Mouse (Mus musculus): ENCODE data around the gene Fam120a.

Fam120a gene

DNA sequence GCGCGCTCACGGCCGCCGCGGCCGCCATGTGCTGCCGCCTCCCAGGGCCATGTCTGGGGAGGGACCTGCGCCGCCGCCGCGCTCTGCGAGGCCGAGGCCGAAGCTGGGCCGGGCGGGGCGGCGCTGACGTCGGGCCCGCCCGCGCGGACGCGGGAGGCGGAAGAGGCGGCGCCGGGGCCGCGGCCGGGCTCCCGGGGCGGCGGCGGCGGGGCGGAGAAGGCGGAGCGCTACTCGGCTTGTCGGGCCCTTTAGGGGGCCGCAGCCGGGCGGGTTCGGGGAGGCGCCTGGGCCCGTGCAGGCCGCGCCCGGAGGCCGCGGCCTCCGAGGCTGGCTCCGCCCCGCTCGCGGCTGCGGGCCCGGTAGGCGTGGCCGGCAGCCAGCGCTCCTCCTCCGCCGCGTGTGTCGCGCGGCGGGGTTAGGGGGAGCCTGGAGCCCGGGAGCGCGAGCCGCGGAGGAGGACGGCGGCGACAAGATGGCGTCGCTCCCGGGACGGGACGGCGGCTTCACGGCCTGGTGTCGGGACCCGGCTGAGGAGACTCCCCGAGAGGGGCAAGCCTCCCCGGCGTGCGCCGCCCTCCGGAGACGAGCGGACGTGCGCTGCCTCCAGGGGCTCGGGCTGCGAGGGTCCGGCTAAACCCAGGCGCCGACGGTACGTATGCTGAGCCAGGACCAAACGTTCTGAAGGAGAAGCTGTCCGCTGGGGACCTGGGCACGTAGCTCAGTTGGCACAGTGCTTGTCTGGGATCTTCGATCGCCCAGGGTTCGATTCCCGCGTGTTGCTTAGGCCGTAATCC is at the start of gene Fam120a:
Fam120a (minus strand) TSS at position 62 of the 794 bp plus-strand sequence.
- DNase-seq (ENCODE audit: low spot score in 2 of 2): peak; percentile 77 to 79

DNA sequence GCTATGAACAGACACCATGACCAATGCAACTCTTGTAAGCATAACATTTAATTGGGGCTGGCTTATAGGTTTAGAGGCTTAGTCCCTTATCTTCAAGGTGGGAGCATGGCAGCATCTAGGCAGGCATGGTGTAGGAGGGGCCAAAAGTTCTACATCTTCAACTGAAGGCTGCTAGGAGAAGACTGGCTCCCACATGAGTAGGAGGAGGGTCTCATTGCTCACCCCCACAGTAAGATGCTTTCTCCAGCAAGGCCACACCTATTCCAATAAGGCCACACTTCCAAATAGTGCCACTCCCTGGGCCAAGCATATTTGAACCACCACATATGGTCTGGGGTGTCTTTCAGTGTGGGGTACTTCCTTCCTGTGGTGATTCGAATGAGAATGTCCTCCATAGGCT is 49.6 kb upstream of the Fam120a start:
- no peak for DNase-seq (ENCODE audit: low spot score in 2 of 2)

DNA sequence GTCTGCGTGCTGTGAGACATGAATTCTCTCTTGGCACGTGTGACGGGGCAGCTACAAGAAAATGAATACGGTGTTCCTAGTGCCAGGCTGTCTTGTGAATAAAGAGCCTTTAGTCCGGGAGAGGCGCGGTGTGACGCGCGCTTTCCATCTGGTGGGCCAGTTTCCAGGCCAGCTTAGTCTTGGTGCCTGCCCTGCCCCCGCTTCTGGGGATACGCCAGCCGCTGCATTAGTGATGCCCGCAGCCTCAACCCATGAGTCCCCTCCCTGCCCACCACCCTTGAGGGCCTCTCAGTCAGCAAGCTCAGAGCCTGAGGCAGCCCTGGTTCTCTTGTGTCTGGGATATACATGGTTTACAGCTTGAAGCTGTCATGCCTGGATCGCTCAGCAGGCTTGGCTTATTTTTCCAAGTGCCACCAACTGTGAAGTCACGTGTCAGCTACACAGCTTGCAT is 48.5 kb upstream of the Fam120a start:
- peak; percentile 90 for DNase-seq (ENCODE audit: low spot score in 2 of 2)

- no peak for DNase-seq (ENCODE audit: low spot score in 2 of 2)
Observed at GRCm38 (mm10) chr13:49015366-49016306, 47.8 kb upstream of the Fam120a start.

DNA sequence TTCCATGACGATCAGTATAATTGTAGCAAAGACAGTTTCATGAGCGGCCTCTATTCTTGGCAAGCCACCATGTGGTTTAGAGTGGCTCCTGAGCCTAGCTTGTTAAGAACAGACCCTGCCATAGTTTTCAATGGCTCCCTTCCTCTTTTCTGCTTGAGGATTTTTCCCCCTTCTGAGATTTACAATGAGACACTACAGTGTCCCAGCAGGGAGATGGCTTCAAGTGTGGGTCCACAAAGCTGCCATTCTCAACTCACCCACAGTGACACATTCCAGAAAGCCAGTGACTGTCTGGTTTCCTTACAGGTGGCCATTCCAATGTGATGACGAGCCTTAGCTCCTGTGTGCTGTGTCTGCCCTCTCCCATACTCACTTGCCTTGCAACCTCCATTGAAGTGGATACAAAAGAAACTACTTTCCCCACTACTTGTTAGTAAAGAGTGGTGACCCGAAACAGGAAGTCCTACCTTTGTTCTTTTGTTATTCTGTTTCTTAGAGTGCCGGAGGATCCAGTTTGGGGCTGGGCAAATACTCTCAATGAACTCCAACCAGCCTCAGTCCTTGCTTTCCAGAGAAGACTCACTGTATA is 45.5 kb upstream of the Fam120a start:
- DNase-seq (ENCODE audit: low spot score in 2 of 2): no peak

- no peak for DNase-seq (ENCODE audit: low spot score in 2 of 2)
Observed at GRCm38 (mm10) chr13:49001691-49002090, 33.9 kb upstream of the Fam120a start.

DNA sequence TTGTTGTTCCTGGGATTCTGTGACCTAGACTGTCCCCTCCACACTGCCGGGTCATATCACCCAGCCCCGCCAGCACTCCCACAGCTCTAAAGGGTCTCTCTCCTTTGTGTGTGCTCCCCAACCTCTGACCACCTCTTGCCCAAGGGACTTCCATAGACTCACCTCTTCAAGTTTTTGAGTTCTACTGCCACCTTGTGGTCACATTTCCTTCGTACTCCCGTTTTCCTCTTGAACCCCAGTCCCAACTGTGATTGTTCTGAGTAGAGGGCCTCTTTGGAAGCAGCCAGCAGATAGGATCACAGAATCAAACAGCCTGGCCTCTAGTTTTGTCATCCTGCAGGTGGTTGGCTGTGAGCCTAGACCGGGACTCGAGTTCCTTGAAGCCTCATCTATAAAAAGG is 30.8 kb upstream of the Fam120a start:
- peak in 1 of 2 experiments; percentile 36 for DNase-seq (ENCODE audit: low spot score in 2 of 2)

GRCm38 (mm10) chr13:48996731-48997130 is 28.9 kb upstream of the Fam120a start:
- no peak for DNase-seq (ENCODE audit: low spot score in 2 of 2)

DNA sequence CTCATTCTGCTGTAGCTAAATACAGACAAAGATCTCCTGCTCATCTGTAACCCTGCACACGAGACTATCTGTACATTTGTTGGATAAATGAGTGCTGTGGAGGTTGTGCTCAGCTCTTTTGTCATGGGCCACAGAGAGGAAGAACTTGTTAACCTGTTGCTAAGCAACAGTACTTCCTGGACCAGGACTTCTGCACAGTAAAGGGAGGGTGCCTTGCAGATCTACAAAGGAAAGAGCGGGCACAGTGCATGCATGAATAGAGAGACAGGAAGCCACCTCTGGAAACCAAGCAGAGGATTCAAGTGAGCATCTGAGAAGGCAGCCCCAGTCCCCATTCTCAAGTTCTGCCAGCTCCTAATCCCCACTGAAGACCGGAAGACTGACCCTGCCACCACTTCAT is 27.1 kb upstream of the Fam120a start:
- no peak for DNase-seq (ENCODE audit: low spot score in 2 of 2)

- DNase-seq (ENCODE audit: low spot score in 2 of 2): no peak
Observed at GRCm38 (mm10) chr13:48992914-48993313, 25.1 kb upstream of the Fam120a start.

- DNase-seq (ENCODE audit: low spot score in 2 of 2): no peak
Observed at GRCm38 (mm10) chr13:48990138-48990537, 22.3 kb upstream of the Fam120a start.

DNA sequence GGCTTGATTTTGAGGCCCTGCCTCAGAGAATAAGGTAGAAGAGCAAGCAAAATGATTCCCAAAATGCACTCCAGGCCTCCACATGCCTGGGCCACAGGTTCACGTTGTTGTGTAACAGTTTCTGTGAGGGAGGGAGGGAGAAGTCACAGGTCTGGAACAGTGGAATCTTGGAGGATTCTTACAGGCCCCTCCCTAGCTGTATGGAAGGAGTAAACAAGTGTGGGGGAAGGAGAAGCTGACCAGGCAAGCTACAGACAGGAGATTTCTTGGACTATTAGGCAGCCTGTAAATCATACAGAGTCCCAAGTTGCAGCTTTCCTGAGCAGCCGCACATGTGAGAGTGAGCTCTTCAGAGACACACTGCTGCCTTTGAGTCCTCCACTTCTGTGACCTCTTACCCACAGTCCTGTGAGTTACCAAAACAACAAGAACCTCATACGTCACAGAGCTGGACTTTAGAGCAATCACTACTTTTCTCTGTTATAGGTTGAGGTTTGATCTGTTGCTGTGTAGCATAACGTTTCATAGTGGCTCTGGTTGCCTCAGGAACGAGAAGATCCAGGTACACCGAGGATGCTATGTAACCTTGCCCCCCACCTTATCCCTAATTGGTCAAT is 14.8 kb upstream of the Fam120a start:
- no peak for DNase-seq (ENCODE audit: low spot score in 2 of 2)

GRCm38 (mm10) chr13:48979069-48979468 is 11.3 kb upstream of the Fam120a start:
- no peak for DNase-seq (ENCODE audit: low spot score in 2 of 2)

GRCm38 (mm10) chr13:48977858-48978257 is 10.0 kb upstream of the Fam120a start:
- no peak for DNase-seq (ENCODE audit: low spot score in 2 of 2)

GRCm38 (mm10) chr13:48974699-48975098 is 6.9 kb upstream of the Fam120a start:
- DNase-seq (ENCODE audit: low spot score in 2 of 2): no peak

- no peak for DNase-seq (ENCODE audit: low spot score in 2 of 2)
Observed at GRCm38 (mm10) chr13:48974266-48974665, 6.4 kb upstream of the Fam120a start.

DNA sequence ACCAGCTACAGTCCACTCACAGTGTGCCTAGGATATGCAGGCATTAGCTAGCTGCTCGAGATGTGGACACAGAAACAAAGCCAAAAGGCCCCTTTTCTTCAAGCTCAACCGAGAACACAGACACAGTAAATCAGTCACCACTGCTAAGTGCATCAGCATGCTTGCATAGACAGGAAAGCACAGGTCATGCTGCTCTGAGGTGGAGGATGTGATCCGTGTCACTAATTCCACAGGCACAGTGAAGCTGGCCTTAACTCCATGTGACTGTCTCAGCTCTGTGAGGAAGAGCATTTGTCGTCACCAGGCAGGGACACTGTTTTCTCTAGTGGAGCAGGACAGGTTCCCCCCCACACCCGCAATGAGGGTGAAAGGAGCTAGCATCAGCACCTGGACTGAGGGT is 5.4 kb upstream of the Fam120a start:
- DNase-seq (ENCODE audit: low spot score in 2 of 2): no peak

DNA sequence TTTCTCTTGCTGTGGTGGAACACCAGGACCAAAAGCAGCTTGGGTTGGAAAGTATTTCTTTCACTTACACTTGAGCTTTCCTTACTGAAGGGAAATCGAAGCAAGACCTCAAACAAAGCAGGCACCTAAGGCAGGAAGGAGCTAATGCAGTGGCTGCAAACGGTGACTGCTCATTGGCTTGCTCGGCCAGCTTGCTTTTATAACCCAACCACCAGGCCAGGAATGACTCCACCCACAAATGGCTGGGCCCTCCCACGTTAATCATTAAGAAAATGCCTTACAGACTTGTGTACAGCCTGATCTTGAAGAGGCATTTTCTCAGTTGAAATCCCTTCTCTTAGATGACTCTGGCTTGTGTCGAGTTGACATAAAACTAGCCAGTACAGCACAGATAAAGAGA is 3.2 kb upstream of the Fam120a start:
- DNase-seq (ENCODE audit: low spot score in 2 of 2): no peak

DNA sequence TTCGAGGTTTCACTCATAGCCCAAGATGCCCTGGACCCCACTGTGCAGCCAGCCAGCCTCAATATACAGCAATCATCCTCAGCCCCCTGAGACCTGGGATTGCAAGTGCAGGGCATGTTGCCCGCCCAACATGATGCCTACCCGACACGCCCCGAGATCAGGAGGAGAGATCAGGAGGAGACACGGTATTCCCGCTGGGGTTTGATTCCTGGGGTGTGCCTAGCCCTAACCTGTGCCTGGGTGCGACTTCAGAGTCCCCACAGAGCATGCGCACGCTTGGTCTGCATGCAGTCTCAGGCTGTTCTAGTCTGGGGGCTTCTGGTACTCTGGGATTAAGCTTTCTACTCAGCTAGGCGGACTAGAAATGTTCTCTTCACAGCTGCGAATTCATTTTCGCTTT is 2.7 kb upstream of the Fam120a start:
- no peak for DNase-seq (ENCODE audit: low spot score in 2 of 2)

- DNase-seq (ENCODE audit: low spot score in 2 of 2): no peak
Observed at GRCm38 (mm10) chr13:48968750-48969088, 902 bp upstream of the Fam120a start.

- peak; percentile 22 to 54 for DNase-seq (ENCODE audit: low spot score in 2 of 2)
Observed at GRCm38 (mm10) chr13:48966851-48967821, 681 bp downstream of the Fam120a start.

Measured in right cerebral cortex, postnatal 36 days (tissue).